Mouse (Mus musculus) adipocyte (in vitro differentiated cells): ENCODE measurements around the gene Shroom3.

ENCODE experiments used
- DNase-seq: peaks from one replicate; pipeline ENCODE4 v3.0.0-alpha.2; 2016; ENCODE audit warnings: low spot score

The Shroom3 gene

GRCm38 (mm10) chr5:92683351-92683807, at the start of gene Shroom3:
Gene Shroom3 (plus strand): TSS chr5:92683435.
- DNase-seq, result no peak

- DNase-seq, result no peak
These were observed 49.7 kb upstream of the Shroom3 start for GRCm38 (mm10) chr5:92633526-92633925.

GRCm38 (mm10) chr5:92634916-92635315, 48.3 kb upstream of the Shroom3 start:
- no peak for DNase-seq

- no peak for DNase-seq
These were observed 47.3 kb upstream of the Shroom3 start for GRCm38 (mm10) chr5:92635891-92636290.

- DNase-seq, result no peak
These were observed 42.4 kb upstream of the Shroom3 start for GRCm38 (mm10) chr5:92640861-92641260.

GRCm38 (mm10) chr5:92656256-92656655, 27.0 kb upstream of the Shroom3 start:
- DNase-seq, result peak; percentile 37

- DNase-seq, result no peak
These were observed 18.9 kb upstream of the Shroom3 start for GRCm38 (mm10) chr5:92664321-92664720.

GRCm38 (mm10) chr5:92666860-92667259, 16.4 kb upstream of the Shroom3 start:
- no peak for DNase-seq

GRCm38 (mm10) chr5:92674859-92675573, 8.2 kb upstream of the Shroom3 start, which contains the start of gene Ccdc158:
Gene Ccdc158 (minus strand): TSS chr5:92675271.
- no peak for DNase-seq

GRCm38 (mm10) chr5:92675574-92675920, 7.7 kb upstream of the Shroom3 start:
- no peak for DNase-seq

GRCm38 (mm10) chr5:92679441-92679840, 3.8 kb upstream of the Shroom3 start:
- peak; percentile 77 for DNase-seq

- DNase-seq, result no peak
These were observed 1.4 kb upstream of the Shroom3 start for GRCm38 (mm10) chr5:92681861-92682260.

- DNase-seq, result no peak
These were observed 450 bp upstream of the Shroom3 start for GRCm38 (mm10) chr5:92682621-92683348.

GRCm38 (mm10) chr5:92683871-92684475, 738 bp downstream of the Shroom3 start:
- no peak for DNase-seq

- no peak for DNase-seq
These were observed 1.7 kb downstream of the Shroom3 start for GRCm38 (mm10) chr5:92684715-92685460.

GRCm38 (mm10) chr5:92688124-92688523, 4.9 kb downstream of the Shroom3 start:
- no peak for DNase-seq

- no peak for DNase-seq
These were observed 5.3 kb downstream of the Shroom3 start for GRCm38 (mm10) chr5:92688569-92688968.

GRCm38 (mm10) chr5:92692206-92693007, 9.2 kb downstream of the Shroom3 start:
- no peak for DNase-seq

GRCm38 (mm10) chr5:92693744-92694143, 10.5 kb downstream of the Shroom3 start:
- DNase-seq, result no peak

GRCm38 (mm10) chr5:92694316-92694995, 11.2 kb downstream of the Shroom3 start:
- no peak for DNase-seq
